Mouse (Mus musculus): Measurements from ENCODE around the gene Anapc11. TPM values are rescaled to one million over a fixed set of nuclear protein-coding genes. Genes with fewer than 3 reads are reported as not detected.
A peak's percentile ranks its signal among the peaks of the same experiment; 100 is the strongest.

Anapc11 gene
- polyA plus RNA-seq (2014; fragmentation: Nextera tagmentation; extraction: Ambion mirVana): 209 and 236 TPM in 2 replicates

- H3K9me3 ChIP-seq (ENCODE audit: control insufficient read depth, low read length): no peaks in the 10 kb centered on the region
- peak within 1 kb of the TSS; percentile 95 for H3K4me3 ChIP-seq (ENCODE audit: low read depth, low read length)
- peak within 1 kb of the TSS; percentile 99 for H3K9ac ChIP-seq (replicated peaks; ENCODE audit: low read depth, low read length)
- peaks cover 47% of the 10 kb centered on the region for H3K36me3 ChIP-seq (ENCODE audit: control insufficient read depth, insufficient read depth, low read length)
- under 1% methylated on average over 87 of the region's 88 CpGs for WGBS
- H3K27me3 ChIP-seq (ENCODE audit: control insufficient read depth, insufficient read depth, low read length): no peaks in the 10 kb centered on the region
- H3K27ac ChIP-seq (ENCODE audit: low read depth, low read length): peak within 1 kb of the TSS; percentile 87
- H3K4me2 ChIP-seq (ENCODE audit: low read depth, low read length): peak within 1 kb of the TSS; percentile 97
- H3K4me1 ChIP-seq (ENCODE audit: control insufficient read depth, insufficient read depth, low read length): peaks cover 13% of the 10 kb centered on the region
- ATAC-seq (ENCODE audit: low read depth): peak; percentile 98
Observed at GRCm38 (mm10) chr11:120598283-120598989, at the start of gene Anapc11, which contains the start of gene Alyref. Gene Anapc11 (plus strand): TSS chr11:120598421. Gene Alyref (minus strand): TSS chr11:120598365.

- no peak for ATAC-seq (ENCODE audit: low read depth)
- Histone ChIP-seq H3K9me3 (ENCODE audit: control insufficient read depth, low read length) (no peaks in the 10 kb centered on the region), H3K36me3 (ENCODE audit: control insufficient read depth, insufficient read depth, low read length) (peaks cover 6% of the 10 kb centered on the region), H3K4me3 (ENCODE audit: low read depth, low read length) (peak overlapping the region; percentile 96), H3K4me2 (ENCODE audit: low read depth, low read length) (peak overlapping the region; percentile 93), H3K27ac (ENCODE audit: low read depth, low read length) (peak overlapping the region; percentile 86), H3K9ac (replicated peaks; ENCODE audit: low read depth, low read length) (peak overlapping the region; percentile 96), H3K4me1 (ENCODE audit: control insufficient read depth, insufficient read depth, low read length) (peaks cover 17% of the 10 kb centered on the region), H3K27me3 (ENCODE audit: control insufficient read depth, insufficient read depth, low read length) (no peaks in the 10 kb centered on the region)
- 30% methylated on average over 7 of the region's 7 CpGs for WGBS
Observed at GRCm38 (mm10) chr11:120548786-120549167, 49.4 kb upstream of the Anapc11 start.

GRCm38 (mm10) chr11:120549168-120549945 is 48.9 kb upstream of the Anapc11 start, which contains the start of gene Mcrip1:
Gene Mcrip1 (minus strand): TSS chr11:120549727.
- H3K4me2 ChIP-seq (ENCODE audit: low read depth, low read length): peak within 1 kb of the TSS; percentile 93
- H3K9me3 ChIP-seq (ENCODE audit: control insufficient read depth, low read length): no peaks in the 10 kb centered on the region
- whole genome bisulfite sequencing: 1% methylated on average over 58 of the region's 87 CpGs
- H3K4me1 ChIP-seq (ENCODE audit: control insufficient read depth, insufficient read depth, low read length): peaks cover 17% of the 10 kb centered on the region
- H3K27me3 ChIP-seq (ENCODE audit: control insufficient read depth, insufficient read depth, low read length): no peaks in the 10 kb centered on the region
- H3K36me3 ChIP-seq (ENCODE audit: control insufficient read depth, insufficient read depth, low read length): peaks cover under 1% of the 10 kb centered on the region
- H3K9ac ChIP-seq (replicated peaks; ENCODE audit: low read depth, low read length): peak within 1 kb of the TSS; percentile 96
- ATAC-seq (ENCODE audit: low read depth): peak; percentile 89
- peak within 1 kb of the TSS; percentile 86 for H3K27ac ChIP-seq (ENCODE audit: low read depth, low read length)
- peak within 1 kb of the TSS; percentile 96 for H3K4me3 ChIP-seq (ENCODE audit: low read depth, low read length)

GRCm38 (mm10) chr11:120549986-120550809 is 48.0 kb upstream of the Anapc11 start:
- Histone ChIP-seq H3K9me3 (ENCODE audit: control insufficient read depth, low read length) (no peaks in the 10 kb centered on the region), H3K27me3 (ENCODE audit: control insufficient read depth, insufficient read depth, low read length) (no peaks in the 10 kb centered on the region), H3K36me3 (ENCODE audit: control insufficient read depth, insufficient read depth, low read length) (no peaks in the 10 kb centered on the region), H3K27ac (ENCODE audit: low read depth, low read length) (peak overlapping the region; percentile 58), H3K9ac (replicated peaks; ENCODE audit: low read depth, low read length) (peak overlapping the region; percentile 96), H3K4me2 (ENCODE audit: low read depth, low read length) (peak overlapping the region; percentile 93), H3K4me3 (ENCODE audit: low read depth, low read length) (peak overlapping the region; percentile 96), H3K4me1 (ENCODE audit: control insufficient read depth, insufficient read depth, low read length) (peaks cover 17% of the 10 kb centered on the region)
- peak; percentile 36; the same call in 1 of the 2 replicates for ATAC-seq (ENCODE audit: low read depth)
- WGBS: 75% methylated on average over 11 of the region's 11 CpGs

GRCm38 (mm10) chr11:120550810-120551440 is 47.3 kb upstream of the Anapc11 start, which contains the start of gene Ppp1r27:
Gene Ppp1r27 (minus strand): TSS chr11:120551132.
- no peak for ATAC-seq (ENCODE audit: low read depth)
- Histone ChIP-seq H3K9me3 (ENCODE audit: control insufficient read depth, low read length) (no peaks in the 10 kb centered on the region), H3K9ac (replicated peaks; ENCODE audit: low read depth, low read length) (peak within 1 kb of the TSS; percentile 96), H3K4me2 (ENCODE audit: low read depth, low read length) (peak within 1 kb of the TSS; percentile 93), H3K27me3 (ENCODE audit: control insufficient read depth, insufficient read depth, low read length) (no peaks in the 10 kb centered on the region), H3K27ac (ENCODE audit: low read depth, low read length) (peak within 1 kb of the TSS; percentile 58), H3K36me3 (ENCODE audit: control insufficient read depth, insufficient read depth, low read length) (no peaks in the 10 kb centered on the region), H3K4me1 (ENCODE audit: control insufficient read depth, insufficient read depth, low read length) (peaks cover 17% of the 10 kb centered on the region), H3K4me3 (ENCODE audit: low read depth, low read length) (peak within 1 kb of the TSS; percentile 96)
- WGBS: 93% methylated on average over 28 of the region's 28 CpGs

GRCm38 (mm10) chr11:120552736-120553135 is 45.5 kb upstream of the Anapc11 start:
- Histone ChIP-seq H3K4me1 (ENCODE audit: control insufficient read depth, insufficient read depth, low read length) (peaks cover 17% of the 10 kb centered on the region), H3K27ac (ENCODE audit: low read depth, low read length) (no peak overlapping the region), H3K4me2 (ENCODE audit: low read depth, low read length) (no peak overlapping the region), H3K27me3 (ENCODE audit: control insufficient read depth, insufficient read depth, low read length) (no peaks in the 10 kb centered on the region), H3K9ac (replicated peaks; ENCODE audit: low read depth, low read length) (no peak overlapping the region), H3K4me3 (ENCODE audit: low read depth, low read length) (no peak overlapping the region), H3K9me3 (ENCODE audit: control insufficient read depth, low read length) (no peaks in the 10 kb centered on the region), H3K36me3 (ENCODE audit: control insufficient read depth, insufficient read depth, low read length) (no peaks in the 10 kb centered on the region)
- WGBS: 84% methylated on average over 5 of the region's 5 CpGs
- ATAC-seq (ENCODE audit: low read depth): no peak

- ATAC-seq (ENCODE audit: low read depth): no peak
- WGBS: 88% methylated on average over 7 of the region's 7 CpGs
- Histone ChIP-seq H3K4me2 (ENCODE audit: low read depth, low read length) (no peak overlapping the region), H3K36me3 (ENCODE audit: control insufficient read depth, insufficient read depth, low read length) (peaks cover under 1% of the 10 kb centered on the region; the same call in 1 of the 2 replicates), H3K27ac (ENCODE audit: low read depth, low read length) (no peak overlapping the region), H3K4me3 (ENCODE audit: low read depth, low read length) (no peak overlapping the region), H3K9ac (replicated peaks; ENCODE audit: low read depth, low read length) (no peak overlapping the region), H3K4me1 (ENCODE audit: control insufficient read depth, insufficient read depth, low read length) (peaks cover 5% of the 10 kb centered on the region; the same call in 1 of the 2 replicates), H3K9me3 (ENCODE audit: control insufficient read depth, low read length) (no peaks in the 10 kb centered on the region), H3K27me3 (ENCODE audit: control insufficient read depth, insufficient read depth, low read length) (no peaks in the 10 kb centered on the region)
Observed at GRCm38 (mm10) chr11:120554834-120555233, 43.4 kb upstream of the Anapc11 start.

- Histone ChIP-seq H3K9me3 (ENCODE audit: control insufficient read depth, low read length) (no peaks in the 10 kb centered on the region), H3K4me2 (ENCODE audit: low read depth, low read length) (no peak overlapping the region), H3K27ac (ENCODE audit: low read depth, low read length) (no peak overlapping the region), H3K36me3 (ENCODE audit: control insufficient read depth, insufficient read depth, low read length) (peaks cover 5% of the 10 kb centered on the region), H3K9ac (replicated peaks; ENCODE audit: low read depth, low read length) (no peak overlapping the region), H3K4me3 (ENCODE audit: low read depth, low read length) (no peak overlapping the region), H3K27me3 (ENCODE audit: control insufficient read depth, insufficient read depth, low read length) (no peaks in the 10 kb centered on the region), H3K4me1 (ENCODE audit: control insufficient read depth, insufficient read depth, low read length) (peaks cover 2% of the 10 kb centered on the region; the same call in 1 of the 2 replicates)
- ATAC-seq (ENCODE audit: low read depth): no peak
- 93% methylated on average over 2 of the region's 2 CpGs for WGBS
Observed at GRCm38 (mm10) chr11:120555260-120555659, 43.0 kb upstream of the Anapc11 start.
